Mouse (Mus musculus) heart, adult 2 months (tissue): Measurements from ENCODE around the gene Cnn2. TPM values are rescaled to one million over a fixed set of nuclear protein-coding genes. Genes with fewer than 3 reads are reported as not detected.

Experiments used
- DNase-seq, 2 experiments: peaks; one replicate each; pipeline ENCODE4 v3.0.0; 2021
- H3K27ac ChIP-seq: fragments of 200-600 bp; 2 replicates; pipeline ENCODE4 v1.8.1; 2022
- H3K27me3 ChIP-seq: fragments of 200-500 bp; 2 replicates; pipeline ENCODE4 v1.6.1; 2012; ENCODE audit warnings: mild to moderate bottlenecking, low read length, inconsistent platforms, mixed read lengths; ENCODE audit not compliant: control insufficient read depth, insufficient read depth
- H3K36me3 ChIP-seq: fragments of 200-500 bp; 2 replicates; pipeline ENCODE4 v1.6.1; 2012; ENCODE audit warnings: low read length, inconsistent platforms; ENCODE audit not compliant: control insufficient read depth, insufficient read depth
- H3K4me1 ChIP-seq: fragments of 200-500 bp; 2 replicates; pipeline ENCODE4 v1.6.1; 2011; ENCODE audit warnings: low read length; ENCODE audit not compliant: control insufficient read depth, insufficient read depth
- H3K4me3 ChIP-seq: fragments of 200-600 bp; 2 replicates; pipeline ENCODE4 v1.8.1; 2022
- H3K79me2 ChIP-seq: fragments of 200-500 bp; replicated peaks from 2 replicates; pipeline ENCODE4 v1.6.1; 2012; ENCODE audit warnings: mild to moderate bottlenecking, inconsistent platforms, low read length, moderate library complexity, mixed read lengths; ENCODE audit not compliant: control insufficient read depth, insufficient read depth
- H3K9ac ChIP-seq: fragments of 200-500 bp; 2 replicates; pipeline ENCODE4 v1.6.1; 2012; ENCODE audit warnings: low read depth, mild to moderate bottlenecking, control low read depth, inconsistent platforms, low read length, mixed read lengths
- CTCF ChIP-seq: fragments of 200-600 bp; IDR thresholded peaks from 2 replicates; pipeline ENCODE4 v1.8.1; 2022; ENCODE audit warnings: antibody characterized with exemption, mild to moderate bottlenecking, moderate library complexity
- EP300 ChIP-seq: fragments of 200-500 bp; IDR thresholded peaks from 2 replicates; pipeline ENCODE4 v1.6.1; 2011; ENCODE audit warnings: low read depth, low read length, control low read depth; ENCODE audit not compliant: insufficient read depth
- POLR2A ChIP-seq: fragments of 200-500 bp; IDR thresholded peaks from 2 replicates; pipeline ENCODE4 v1.6.1; 2011; ENCODE audit warnings: mild to moderate bottlenecking, low read depth, low read length, control low read depth; ENCODE audit not compliant: insufficient read depth
- WGBS: fragments of 180-500 bp; shearing (Covaris S2); methylation state at CpG from one replicate; pipeline ENCODE4 v1.1.7; 2018; 5-methylcytosine and 5-hydroxymethylcytosine counted together
- intact Hi-C: fragments of 180-260 bp; cut with DNase I; formaldehyde crosslinking; loops from one replicate; pipeline ENCODE4 v1.15.1; 2025
- polyA plus RNA-seq: library from polyadenylated mRNA; depleted of rRNA; stranded (reverse); fragments of >200 nt; gene quantifications from 2 replicates; pipeline ENCODE4 v1.2.3, GENCODE M21; 2012
- total RNA-seq, 2 experiments: library from RNA; stranded (reverse); gene quantifications; 2 replicates each; pipeline ENCODE4 v1.2.3; 2021

Cnn2 gene
- total and polyA plus RNA-seq, 3 experiments, result 30.2 to 52.5 (median 39.3) TPM

GRCm38 (mm10) chr10:79979401-79980155, 8.8 kb upstream of the Cnn2 start:
- Histone ChIP-seq H3K4me1 (peaks cover 6% of the 10 kb centered on the region), H3K4me3 (no peak overlapping the region), H3K36me3 (no peaks in the 10 kb centered on the region), H3K27ac (peak overlapping the region; percentile 71), H3K27me3 (no peaks in the 10 kb centered on the region), H3K79me2 (peaks cover 5% of the 10 kb centered on the region), H3K9ac (no peak overlapping the region)
- TF ChIP-seq EP300, result no peak
- TF ChIP-seq POLR2A, result no peak
- TF ChIP-seq CTCF, result no peak
- 85% methylated on average over 22 of the region's 22 CpGs for WGBS
- DNase-seq, result peak in 1 of 2 experiments; percentile 64
- intact Hi-C loops, result loop anchor here (10.0 kb wide), 1 partner anchor 285 kb away; the partner anchor contains the start of genes Dazap1 and Gamt

DNA sequence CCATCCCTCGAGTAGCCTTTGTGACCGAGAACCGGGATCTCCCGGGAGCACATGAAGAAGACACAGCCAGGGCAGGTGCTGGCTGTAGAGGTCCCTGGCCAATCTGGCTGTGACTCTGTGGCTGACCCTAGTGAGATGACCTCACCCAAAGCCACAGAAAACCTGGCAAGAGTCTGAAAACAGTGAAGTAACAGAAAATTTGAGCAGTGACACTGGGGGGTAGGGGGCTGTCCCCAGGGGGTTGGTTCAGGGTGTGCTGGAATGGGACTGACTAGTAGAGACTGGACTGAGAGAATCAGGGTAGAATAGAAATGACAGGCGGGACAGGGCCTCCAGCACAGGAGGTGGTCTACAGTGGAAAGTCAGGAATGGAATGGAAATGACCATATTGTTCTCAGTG, 5.2 kb upstream of the Cnn2 start:
- H3K4me1 ChIP-seq, result peaks cover 18% of the 10 kb centered on the region
- 42% methylated on average over 5 of the region's 5 CpGs for WGBS
- H3K27me3 ChIP-seq, result no peaks in the 10 kb centered on the region
- TF ChIP-seq CTCF, result no peak
- no peak for TF ChIP-seq POLR2A
- TF ChIP-seq EP300, result no peak
- H3K27ac ChIP-seq, result peak overlapping the region; percentile 89
- peak overlapping the region; percentile 87 for H3K9ac ChIP-seq
- H3K79me2 ChIP-seq, result peaks cover 5% of the 10 kb centered on the region
- H3K36me3 ChIP-seq, result no peaks in the 10 kb centered on the region
- DNase-seq, result no peak
- intact Hi-C loops, result loop anchor here (1.0 to 10.0 kb wide), 2 partner anchors 23 to 282 kb away; partner anchors contain the start of genes Dazap1, Gamt and Wdr18
- peak overlapping the region; percentile 75 for H3K4me3 ChIP-seq

GRCm38 (mm10) chr10:79983670-79984069, 4.7 kb upstream of the Cnn2 start:
- H3K4me1 ChIP-seq, result peaks cover 18% of the 10 kb centered on the region
- H3K79me2 ChIP-seq, result peaks cover 5% of the 10 kb centered on the region
- intact Hi-C loops, result loop anchor here (1.0 to 10.0 kb wide), 4 partner anchors 23 to 281 kb away; partner anchors contain the start of genes Arid3a, Dazap1, Gamt and Wdr18
- WGBS, result 2% methylated on average over 12 of the region's 21 CpGs
- DNase-seq, result peak; percentile 75 to 76
- peak overlapping the region; percentile 87 for H3K9ac ChIP-seq
- H3K27ac ChIP-seq, result peak overlapping the region; percentile 89
- H3K4me3 ChIP-seq, result peak overlapping the region; percentile 75
- no peaks in the 10 kb centered on the region for H3K36me3 ChIP-seq
- H3K27me3 ChIP-seq, result no peaks in the 10 kb centered on the region
- TF ChIP-seq POLR2A (no peak), EP300 (0 out of 2 replicates have a peak, but pooled peaks have one; percentile 16)

- Histone ChIP-seq H3K9ac (peak within 1 kb of the TSS; percentile 87), H3K36me3 (no peaks in the 10 kb centered on the region), H3K27ac (peak within 1 kb of the TSS; percentile 96), H3K79me2 (peaks cover 5% of the 10 kb centered on the region), H3K27me3 (no peaks in the 10 kb centered on the region), H3K4me3 (peak within 1 kb of the TSS; percentile 92), H3K4me1 (peaks cover 20% of the 10 kb centered on the region)
- DNase-seq, result peak; percentile 92 to 93
- peak; percentile 69 for TF ChIP-seq CTCF
- 0 out of 2 replicates have a peak, but pooled peaks have one; percentile 8 for TF ChIP-seq POLR2A
- no peak for TF ChIP-seq EP300
- WGBS, result under 1% methylated on average over 49 of the region's 49 CpGs
- intact Hi-C loops, result loop anchor here (1.0 to 10.0 kb wide), 3 partner anchors 58 to 280 kb away; partner anchors contain the start of genes Arid3a, Dazap1 and Gamt
These were observed 4.1 kb upstream of the Cnn2 start, which contains the start of gene Tmem259 for GRCm38 (mm10) chr10:79984195-79984816. Gene Tmem259, minus strand, starts transcription at chr10:79984330.

DNA sequence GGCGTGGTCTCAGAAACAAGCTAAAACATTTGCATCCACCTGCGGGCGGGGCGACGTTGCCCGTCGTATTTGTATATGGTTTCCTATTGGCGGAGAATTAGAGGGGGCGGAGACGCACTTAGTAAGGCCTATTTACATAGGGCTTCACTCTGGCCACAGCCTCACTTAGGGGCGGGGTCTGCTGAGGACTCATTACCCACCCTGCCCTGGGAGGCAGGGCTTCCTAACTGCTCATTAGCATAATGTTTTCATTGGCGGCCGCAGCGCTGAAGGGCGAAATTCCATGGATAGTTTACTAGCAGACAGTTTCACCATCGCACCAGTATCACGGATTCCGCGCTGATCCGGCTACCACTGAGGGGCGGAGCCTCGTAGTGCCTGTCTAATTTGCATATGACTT, 3.5 kb upstream of the Cnn2 start:
- intact Hi-C loops, result loop anchor here (1.0 to 10.0 kb wide), 4 partner anchors 58 to 280 kb away; partner anchors contain the start of genes Arid3a, Dazap1 and Gamt

More for the DNA sequence above, 3.5 kb upstream of the Cnn2 start:
- H3K79me2 ChIP-seq, result peaks cover 5% of the 10 kb centered on the region
- 0% methylated on average over 22 of the region's 22 CpGs for WGBS
- no peak for TF ChIP-seq CTCF
- TF ChIP-seq POLR2A, result peak; percentile 50; the same call in 1 of the 2 replicates
- peak; percentile 60 for TF ChIP-seq EP300
- peak overlapping the region; percentile 73 for H3K9ac ChIP-seq
- H3K27me3 ChIP-seq, result no peaks in the 10 kb centered on the region
- peaks cover 23% of the 10 kb centered on the region for H3K4me1 ChIP-seq
- no peaks in the 10 kb centered on the region for H3K36me3 ChIP-seq
- H3K27ac ChIP-seq, result peak overlapping the region; percentile 96
- H3K4me3 ChIP-seq, result peak overlapping the region; percentile 92
- DNase-seq, result peak; percentile 92 to 98
